Mouse (Mus musculus): ENCODE data around the gene Thumpd2. TPM values are rescaled to one million over a fixed set of nuclear protein-coding genes. Genes with fewer than 3 reads are reported as not detected.

Gene Thumpd2
- total RNA-seq, 2 experiments from 2014 or later = 6.2 TPM

- intact Hi-C loops (cut with DNase I) = no loop called here
- no peak for DNase-seq (ENCODE audit: low spot score in 2 of 2)
Measured at GRCm38 (mm10) chr17:81038707-81039408, 26.0 kb downstream of the Thumpd2 start.

GRCm38 (mm10) chr17:81035354-81035753 is 29.5 kb downstream of the Thumpd2 start:
- intact Hi-C loops (cut with DNase I) = no loop called here
- DNase-seq (ENCODE audit: low spot score in 2 of 2) = no peak

GRCm38 (mm10) chr17:81032957-81033356 is 31.9 kb downstream of the Thumpd2 start:
- intact Hi-C loops (cut with DNase I) = no loop called here

GRCm38 (mm10) chr17:81031830-81032442 is 32.9 kb downstream of the Thumpd2 start:
- intact Hi-C loops (cut with DNase I) = no loop called here

More at GRCm38 (mm10) chr17:81032957-81033356, 31.9 kb downstream of the Thumpd2 start:
- DNase-seq (ENCODE audit: low spot score in 2 of 2) = no peak

GRCm38 (mm10) chr17:81027331-81027730 is 37.6 kb downstream of the Thumpd2 start:
- intact Hi-C loops (cut with DNase I) = no loop called here
- no peak for DNase-seq (ENCODE audit: low spot score in 2 of 2)

More at GRCm38 (mm10) chr17:81031830-81032442, 32.9 kb downstream of the Thumpd2 start:
- no peak for DNase-seq (ENCODE audit: low spot score in 2 of 2)

GRCm38 (mm10) chr17:81017132-81017531 is 47.8 kb downstream of the Thumpd2 start:
- intact Hi-C loops (cut with DNase I) = loop anchor here (10.0 kb wide), 1 partner anchor 412 kb away; no protein-coding TSS in a partner anchor
- DNase-seq (ENCODE audit: low spot score in 2 of 2) = no peak

- peak; percentile 60 to 80 for DNase-seq (ENCODE audit: low spot score in 2 of 2)
- intact Hi-C loops (cut with DNase I) = loop anchor here (10.0 kb wide), 1 partner anchor 411 kb away; no protein-coding TSS in a partner anchor
Measured at GRCm38 (mm10) chr17:81015814-81016447, 49.0 kb downstream of the Thumpd2 start.

GRCm38 (mm10) chr17:81010844-81011685 is 53.8 kb downstream of the Thumpd2 start:
- intact Hi-C loops (cut with DNase I) = loop anchor here (10.0 kb wide), 1 partner anchor 406 kb away; no protein-coding TSS in a partner anchor
- DNase-seq (ENCODE audit: low spot score in 2 of 2) = peak; percentile 39 to 74

- intact Hi-C loops (cut with DNase I) = loop anchor here (10.0 kb wide), 1 partner anchor 405 kb away; no protein-coding TSS in a partner anchor
- DNase-seq (ENCODE audit: low spot score in 2 of 2) = no peak
Measured at GRCm38 (mm10) chr17:81010199-81010598, 54.7 kb downstream of the Thumpd2 start.

GRCm38 (mm10) chr17:81009112-81009511 is 55.8 kb downstream of the Thumpd2 start:
- intact Hi-C loops (cut with DNase I) = no loop called here
- DNase-seq (ENCODE audit: low spot score in 2 of 2) = no peak

GRCm38 (mm10) chr17:81005292-81005691 is 59.6 kb downstream of the Thumpd2 start:
- intact Hi-C loops (cut with DNase I) = no loop called here
- no peak for DNase-seq (ENCODE audit: low spot score in 2 of 2)

- DNase-seq (ENCODE audit: low spot score in 2 of 2) = no peak
- intact Hi-C loops (cut with DNase I) = no loop called here
Measured at GRCm38 (mm10) chr17:81004454-81004853, 60.4 kb downstream of the Thumpd2 start.

GRCm38 (mm10) chr17:81002130-81002529 is 62.8 kb downstream of the Thumpd2 start:
- intact Hi-C loops (cut with DNase I) = no loop called here
- DNase-seq (ENCODE audit: low spot score in 2 of 2) = no peak

GRCm38 (mm10) chr17:81001647-81002046 is 63.2 kb downstream of the Thumpd2 start:
- no peak for DNase-seq (ENCODE audit: low spot score in 2 of 2)
- intact Hi-C loops (cut with DNase I) = no loop called here

- intact Hi-C loops (cut with DNase I) = no loop called here
- DNase-seq (ENCODE audit: low spot score in 2 of 2) = no peak
Measured at GRCm38 (mm10) chr17:81001010-81001409, 63.9 kb downstream of the Thumpd2 start.

GRCm38 (mm10) chr17:80998958-80999357 is 65.9 kb downstream of the Thumpd2 start:
- intact Hi-C loops (cut with DNase I) = no loop called here
- no peak for DNase-seq (ENCODE audit: low spot score in 2 of 2)

GRCm38 (mm10) chr17:80997226-80997625 is 67.7 kb downstream of the Thumpd2 start:
- DNase-seq (ENCODE audit: low spot score in 2 of 2) = no peak
- intact Hi-C loops (cut with DNase I) = no loop called here

GRCm38 (mm10) chr17:80991535-80992127 is 73.3 kb downstream of the Thumpd2 start:
- no peak for DNase-seq (ENCODE audit: low spot score in 2 of 2)
- intact Hi-C loops (cut with DNase I) = no loop called here

GRCm38 (mm10) chr17:80982976-80983375 is 81.9 kb downstream of the Thumpd2 start:
- no peak for DNase-seq (ENCODE audit: low spot score in 2 of 2)
- intact Hi-C loops (cut with DNase I) = loop anchor here (2.0 to 5.0 kb wide), 5 partner anchors 38 to 361 kb away; partner anchors contain the start of genes Map4k3 and Tmem178

Data from left cerebral cortex, postnatal 25 days (tissue).